Mouse (Mus musculus) neural tube, embryonic 14.5 days (tissue): ENCODE measurements around the gene Hfe. TPM values are rescaled to one million over a fixed set of nuclear protein-coding genes. Genes with fewer than 3 reads are reported as not detected.

Source experiments
- ATAC-seq: fragments of 200-750 bp; cut with Nextera tagmentation; 2 replicates; pipeline ENCODE4 v1.8.0; 2017; ENCODE audit warnings: low read depth, mild to moderate bottlenecking, moderate TSS enrichment, moderate library complexity
- H3K27ac ChIP-seq: fragments of 300-500 bp; sonication (generic); 2 replicates; pipeline ENCODE4 v1.5.1; 2014; ENCODE audit warnings: low read depth, mild to moderate bottlenecking, control low read depth, low read length, moderate library complexity, mixed read lengths
- H3K27me3 ChIP-seq: fragments of 300-500 bp; sonication (generic); 2 replicates; pipeline ENCODE4 v1.6.1; 2014; ENCODE audit warnings: low read length; ENCODE audit not compliant: control insufficient read depth, insufficient read depth
- H3K36me3 ChIP-seq: fragments of 300-500 bp; sonication (generic); 2 replicates; pipeline ENCODE4 v1.6.1; 2014; ENCODE audit warnings: low read length, mixed read lengths; ENCODE audit not compliant: control insufficient read depth, insufficient read depth
- H3K4me1 ChIP-seq: fragments of 300-500 bp; sonication (generic); 2 replicates; pipeline ENCODE4 v1.6.1; 2014; ENCODE audit warnings: low read length; ENCODE audit not compliant: control insufficient read depth, insufficient read depth
- H3K4me2 ChIP-seq: fragments of 300-500 bp; sonication (generic); 2 replicates; pipeline ENCODE4 v1.6.1; 2014; ENCODE audit warnings: mild to moderate bottlenecking, low read depth, low read length, control low read depth
- H3K4me3 ChIP-seq: fragments of 300-500 bp; sonication (generic); 2 replicates; pipeline ENCODE4 v1.5.1; 2014; ENCODE audit warnings: low read depth, low read length, control low read depth, mixed read lengths
- H3K9ac ChIP-seq: fragments of 300-500 bp; sonication (generic); replicated peaks from 2 replicates; pipeline ENCODE4 v1.6.1; 2014; ENCODE audit warnings: low read depth, mild to moderate bottlenecking, control low read depth, low read length, mixed read lengths
- H3K9me3 ChIP-seq: fragments of 300-500 bp; sonication (generic); 2 replicates; pipeline ENCODE4 v1.6.1; 2016; ENCODE audit warnings: low read length; ENCODE audit not compliant: control insufficient read depth
- WGBS: fragments of 180-500 bp; shearing (Covaris S2); extraction: QIAGEN DNeasy Blood & Tissue Kit; methylation state at CpG from one replicate; pipeline ENCODE4 v1.1.7; 2014; 5-methylcytosine and 5-hydroxymethylcytosine counted together
- polyA plus RNA-seq: library from polyadenylated mRNA; unstranded; fragments of >200 nt; fragmentation: Nextera tagmentation; extraction: Ambion mirVana; gene quantifications from 2 replicates; pipeline ENCODE4 v1.2.1, GENCODE M21; 2014

The Hfe gene
- polyA plus RNA-seq, 1 experiment from 2014 or later = 2.4 TPM

- under 1% methylated on average over 39 of the region's 39 CpGs for WGBS
Measured at GRCm38 (mm10) chr13:23739069-23739921, 28.6 kb upstream of the Hfe start.

GRCm38 (mm10) chr13:23738677-23739068 is 28.0 kb upstream of the Hfe start, which contains the start of gene Hist1h1c:
Gene Hist1h1c (plus strand): TSS chr13:23738808.
- no peaks in the 10 kb centered on the region for H3K36me3 ChIP-seq
- H3K27me3 ChIP-seq = no peaks in the 10 kb centered on the region
- peak within 1 kb of the TSS; percentile 97 for H3K4me2 ChIP-seq
- peak; percentile 96 for ATAC-seq
- WGBS = under 1% methylated on average over 33 of the region's 38 CpGs
- H3K27ac ChIP-seq = peak within 1 kb of the TSS; percentile 70
- H3K9ac ChIP-seq = peak within 1 kb of the TSS; percentile 57
- H3K4me3 ChIP-seq = peak within 1 kb of the TSS; percentile 50
- H3K9me3 ChIP-seq = no peaks in the 10 kb centered on the region
- peaks cover 8% of the 10 kb centered on the region; the same call in 1 of the 2 replicates for H3K4me1 ChIP-seq

More at GRCm38 (mm10) chr13:23739069-23739921, 28.6 kb upstream of the Hfe start:
- Histone ChIP-seq H3K27me3 (no peaks in the 10 kb centered on the region), H3K4me2 (peak overlapping the region; percentile 97), H3K27ac (peak overlapping the region; percentile 70), H3K9me3 (no peaks in the 10 kb centered on the region), H3K9ac (peak overlapping the region; percentile 57), H3K36me3 (no peaks in the 10 kb centered on the region), H3K4me1 (peaks cover 8% of the 10 kb centered on the region; the same call in 1 of the 2 replicates), H3K4me3 (peak overlapping the region; percentile 50)
- ATAC-seq = peak; percentile 91

- 25% methylated on average over 4 of the region's 4 CpGs for WGBS
- Histone ChIP-seq H3K4me1 (peaks cover 8% of the 10 kb centered on the region; the same call in 1 of the 2 replicates), H3K4me2 (peak overlapping the region; percentile 97), H3K36me3 (no peaks in the 10 kb centered on the region), H3K27me3 (no peaks in the 10 kb centered on the region), H3K4me3 (no peak overlapping the region), H3K9me3 (no peaks in the 10 kb centered on the region), H3K9ac (peak overlapping the region; percentile 57; the same call in 1 of the 2 replicates), H3K27ac (peak overlapping the region; percentile 70)
- ATAC-seq = no peak
Measured at GRCm38 (mm10) chr13:23738041-23738440, 27.4 kb upstream of the Hfe start.

- Histone ChIP-seq H3K4me1 (peaks cover 8% of the 10 kb centered on the region; the same call in 1 of the 2 replicates), H3K4me3 (no peak overlapping the region), H3K9ac (no peak overlapping the region), H3K9me3 (no peaks in the 10 kb centered on the region), H3K36me3 (no peaks in the 10 kb centered on the region), H3K4me2 (no peak overlapping the region), H3K27me3 (no peaks in the 10 kb centered on the region), H3K27ac (no peak overlapping the region)
- 70% methylated on average over 5 of the region's 5 CpGs for WGBS
- no peak for ATAC-seq
Measured at GRCm38 (mm10) chr13:23737091-23737490, 26.4 kb upstream of the Hfe start.

GRCm38 (mm10) chr13:23732156-23732804 is 21.6 kb upstream of the Hfe start:
- no peak overlapping the region for H3K4me2 ChIP-seq
- no peaks in the 10 kb centered on the region for H3K9me3 ChIP-seq
- ATAC-seq = no peak; the same call in 1 of the 2 replicates
- 25% methylated on average over 8 of the region's 8 CpGs for WGBS
- no peak overlapping the region for H3K9ac ChIP-seq
- no peaks in the 10 kb centered on the region for H3K4me1 ChIP-seq
- no peaks in the 10 kb centered on the region for H3K27me3 ChIP-seq
- H3K36me3 ChIP-seq = no peaks in the 10 kb centered on the region
- no peak overlapping the region for H3K27ac ChIP-seq
- no peak overlapping the region for H3K4me3 ChIP-seq

GRCm38 (mm10) chr13:23730479-23730878 is 19.8 kb upstream of the Hfe start:
- Histone ChIP-seq H3K27ac (no peak overlapping the region), H3K4me1 (no peaks in the 10 kb centered on the region), H3K27me3 (no peaks in the 10 kb centered on the region), H3K9ac (no peak overlapping the region), H3K36me3 (no peaks in the 10 kb centered on the region), H3K4me3 (no peak overlapping the region), H3K9me3 (no peaks in the 10 kb centered on the region), H3K4me2 (no peak overlapping the region)
- ATAC-seq = no peak
- 35% methylated on average over 8 of the region's 8 CpGs for WGBS

- Histone ChIP-seq H3K9ac (no peak overlapping the region), H3K4me2 (no peak overlapping the region), H3K4me3 (no peak overlapping the region), H3K9me3 (no peaks in the 10 kb centered on the region), H3K27ac (no peak overlapping the region), H3K36me3 (no peaks in the 10 kb centered on the region), H3K4me1 (no peaks in the 10 kb centered on the region), H3K27me3 (no peaks in the 10 kb centered on the region)
- ATAC-seq = no peak
- WGBS = 92% methylated on average over 5 of the region's 5 CpGs
Measured at GRCm38 (mm10) chr13:23729706-23730105, 19.1 kb upstream of the Hfe start.

GRCm38 (mm10) chr13:23729192-23729525 is 18.5 kb upstream of the Hfe start:
- Histone ChIP-seq H3K9ac (no peak overlapping the region), H3K4me3 (no peak overlapping the region), H3K36me3 (no peaks in the 10 kb centered on the region), H3K9me3 (no peaks in the 10 kb centered on the region), H3K27ac (no peak overlapping the region), H3K27me3 (no peaks in the 10 kb centered on the region), H3K4me1 (no peaks in the 10 kb centered on the region), H3K4me2 (no peak overlapping the region)
- WGBS = 92% methylated on average over 9 of the region's 9 CpGs
- no peak for ATAC-seq
